Mouse (Mus musculus): Measurements from ENCODE around the gene Dnah8. TPM values are rescaled to one million over a fixed set of nuclear protein-coding genes. Genes with fewer than 3 reads are reported as not detected.

The Dnah8 gene
- total and polyA plus RNA-seq, 2 experiments from 2014 or later, result 2.1 to 5.0 TPM

- no peak for ATAC-seq
- no peak overlapping the region for H3K9ac ChIP-seq
- 93% methylated on average over 8 of the region's 8 CpGs for WGBS
- no peak for DNase-seq
- H3K4me1 ChIP-seq (ENCODE audit: insufficient read depth), result no peaks in the 10 kb centered on the region
- H3K4me2 ChIP-seq (ENCODE audit: low read depth), result no peak overlapping the region
- TF ChIP-seq CTCF (IDR thresholded peaks at IDR 0.05; ENCODE audit: low read depth), result no peak
- H3K36me3 ChIP-seq (ENCODE audit: insufficient read depth), result no peaks in the 10 kb centered on the region
- no peak overlapping the region for H3K27ac ChIP-seq (ENCODE audit: low read depth, low read length)
- no peaks in the 10 kb centered on the region for H3K9me3 ChIP-seq (ENCODE audit: low read length)
- H3K27me3 ChIP-seq (ENCODE audit: insufficient read depth, low read length), result no peaks in the 10 kb centered on the region
- H3K4me3 ChIP-seq (ENCODE audit: low read depth, low read length), result no peak overlapping the region
Measured at GRCm38 (mm10) chr17:30788361-30788760, 164.2 kb downstream of the Dnah8 start.

DNA sequence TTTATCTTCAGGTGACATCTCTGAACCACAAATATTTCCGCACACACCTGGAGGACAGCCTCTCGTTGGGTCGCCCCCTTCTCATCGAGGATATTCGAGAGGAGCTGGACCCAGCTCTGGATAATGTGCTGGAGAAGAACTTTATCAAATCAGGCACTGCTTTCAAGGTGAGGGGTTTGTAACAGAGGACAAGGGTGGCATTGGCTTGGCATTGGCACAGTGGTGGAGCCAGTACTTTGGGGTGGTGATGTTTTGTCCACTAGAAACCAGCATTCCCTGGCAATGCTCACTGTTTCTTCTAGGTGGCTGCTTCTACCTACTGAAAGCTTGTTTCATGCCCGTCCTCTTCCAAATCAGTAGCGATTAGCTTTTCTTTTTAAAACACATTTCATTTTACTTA, 166.7 kb downstream of the Dnah8 start:
- H3K4me3 ChIP-seq (ENCODE audit: low read depth, low read length), result no peak overlapping the region
- ATAC-seq (no peak), DNase-seq (no peak)
- peaks cover under 1% of the 10 kb centered on the region; the same call in 1 of the 2 replicates for H3K4me1 ChIP-seq (ENCODE audit: insufficient read depth)
- H3K27me3 ChIP-seq (ENCODE audit: insufficient read depth, low read length), result no peaks in the 10 kb centered on the region
- no peaks in the 10 kb centered on the region for H3K36me3 ChIP-seq (ENCODE audit: insufficient read depth)
- WGBS, result 94% methylated on average over 7 of the region's 7 CpGs
- no peak overlapping the region for H3K4me2 ChIP-seq (ENCODE audit: low read depth)
- no peak for TF ChIP-seq CTCF (IDR thresholded peaks at IDR 0.05; ENCODE audit: low read depth)
- no peak overlapping the region for H3K9ac ChIP-seq
- H3K27ac ChIP-seq (ENCODE audit: low read depth, low read length), result no peak overlapping the region
- H3K9me3 ChIP-seq (ENCODE audit: low read length), result no peaks in the 10 kb centered on the region

DNA sequence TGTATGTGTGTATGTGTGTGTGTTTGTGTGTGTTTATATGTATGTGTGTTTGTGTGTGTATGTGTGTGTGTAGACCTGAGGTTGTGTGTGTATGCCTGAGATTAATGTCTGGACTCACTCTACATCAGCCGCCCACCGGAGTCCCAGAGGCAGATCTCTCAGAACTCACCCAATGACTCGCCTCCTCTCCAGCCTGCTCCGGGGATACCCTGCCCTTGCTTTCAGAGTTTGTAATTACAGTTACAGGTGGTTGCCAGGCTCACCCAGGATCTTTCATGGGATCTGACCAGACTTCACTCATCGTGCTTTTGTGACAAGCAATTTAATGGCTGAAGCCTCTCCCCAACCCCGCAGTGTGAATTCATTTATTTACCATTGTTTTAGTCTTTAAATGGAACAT, 168.2 kb downstream of the Dnah8 start:
- no peak for TF ChIP-seq CTCF (IDR thresholded peaks at IDR 0.05; ENCODE audit: low read depth)
- DNase-seq (no peak), ATAC-seq (no peak)
- Histone ChIP-seq H3K9ac (no peak overlapping the region), H3K9me3 (ENCODE audit: low read length) (no peaks in the 10 kb centered on the region), H3K27me3 (ENCODE audit: insufficient read depth, low read length) (no peaks in the 10 kb centered on the region), H3K36me3 (ENCODE audit: insufficient read depth) (no peaks in the 10 kb centered on the region), H3K4me2 (ENCODE audit: low read depth) (no peak overlapping the region), H3K4me1 (ENCODE audit: insufficient read depth) (peaks cover 4% of the 10 kb centered on the region; the same call in 1 of the 2 replicates), H3K4me3 (ENCODE audit: low read depth, low read length) (no peak overlapping the region), H3K27ac (ENCODE audit: low read depth, low read length) (no peak overlapping the region)
- 54% methylated on average over 6 of the region's 6 CpGs for WGBS

GRCm38 (mm10) chr17:30796616-30797015, 172.5 kb downstream of the Dnah8 start:
- H3K36me3 ChIP-seq (ENCODE audit: insufficient read depth), result no peaks in the 10 kb centered on the region
- no peak for DNase-seq
- TF ChIP-seq CTCF (IDR thresholded peaks at IDR 0.05; ENCODE audit: low read depth), result no peak
- no peak overlapping the region for H3K27ac ChIP-seq (ENCODE audit: low read depth, low read length)
- no peak overlapping the region for H3K9ac ChIP-seq
- 82% methylated on average over 4 of the region's 4 CpGs for WGBS
- ATAC-seq, result no peak
- no peak overlapping the region for H3K4me3 ChIP-seq (ENCODE audit: low read depth, low read length)
- no peak overlapping the region for H3K4me2 ChIP-seq (ENCODE audit: low read depth)
- H3K4me1 ChIP-seq (ENCODE audit: insufficient read depth), result peaks cover 4% of the 10 kb centered on the region; the same call in 1 of the 2 replicates
- no peaks in the 10 kb centered on the region for H3K27me3 ChIP-seq (ENCODE audit: insufficient read depth, low read length)
- H3K9me3 ChIP-seq (ENCODE audit: low read length), result no peaks in the 10 kb centered on the region

DNA sequence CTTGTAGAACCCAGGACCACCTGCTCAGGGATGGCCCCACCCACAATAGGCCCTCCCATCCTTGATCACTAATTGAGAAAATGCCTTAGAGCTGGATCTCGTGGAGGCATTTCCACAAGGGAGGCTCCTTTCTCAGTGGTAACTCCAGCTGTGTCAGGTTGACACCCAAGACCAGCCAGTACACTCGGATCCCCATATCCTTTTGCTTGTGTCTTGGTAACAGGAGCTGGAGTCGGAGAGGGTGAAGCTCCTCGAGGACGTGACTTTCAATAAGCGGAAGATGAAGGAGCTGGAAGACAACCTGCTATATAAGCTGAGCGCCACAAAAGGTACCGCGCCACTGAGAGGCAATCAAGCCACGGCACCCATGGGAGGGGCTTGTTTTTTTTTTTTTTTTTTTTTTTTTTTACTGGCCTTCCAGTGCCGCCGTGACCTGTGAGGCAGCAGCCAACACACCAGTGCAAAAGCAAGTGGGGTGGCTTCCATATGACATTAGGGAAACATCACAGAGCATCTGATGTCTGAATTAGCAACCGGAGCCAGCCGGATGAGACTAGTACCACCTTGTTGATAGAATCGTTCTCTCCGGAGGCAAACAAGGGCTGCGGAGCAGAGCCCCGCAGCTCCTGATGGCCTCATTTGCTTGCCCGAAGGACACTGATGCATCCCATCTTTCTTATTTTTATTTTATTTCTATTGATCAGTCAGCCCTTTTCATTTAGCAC, 176.3 kb downstream of the Dnah8 start:
- no peak for TF ChIP-seq CTCF (IDR thresholded peaks at IDR 0.05; ENCODE audit: low read depth)
- H3K4me2 ChIP-seq (ENCODE audit: low read depth), result no peak overlapping the region
- no peaks in the 10 kb centered on the region for H3K36me3 ChIP-seq (ENCODE audit: insufficient read depth)
- ATAC-seq (no peak), DNase-seq (no peak)
- 94% methylated on average over 19 of the region's 19 CpGs for WGBS
- no peak overlapping the region for H3K4me3 ChIP-seq (ENCODE audit: low read depth, low read length)
- no peaks in the 10 kb centered on the region for H3K27me3 ChIP-seq (ENCODE audit: insufficient read depth, low read length)
- H3K9me3 ChIP-seq (ENCODE audit: low read length), result no peaks in the 10 kb centered on the region
- no peak overlapping the region for H3K27ac ChIP-seq (ENCODE audit: low read depth, low read length)
- H3K9ac ChIP-seq, result no peak overlapping the region
- peaks cover 15% of the 10 kb centered on the region for H3K4me1 ChIP-seq (ENCODE audit: insufficient read depth)

- H3K36me3 ChIP-seq (ENCODE audit: insufficient read depth), result no peaks in the 10 kb centered on the region
- TF ChIP-seq CTCF (IDR thresholded peaks at IDR 0.05; ENCODE audit: low read depth), result no peak
- DNase-seq (no peak), ATAC-seq (no peak)
- H3K27me3 ChIP-seq (ENCODE audit: insufficient read depth, low read length), result no peaks in the 10 kb centered on the region
- no peaks in the 10 kb centered on the region for H3K9me3 ChIP-seq (ENCODE audit: low read length)
- WGBS, result 94% methylated on average over 9 of the region's 9 CpGs
- H3K4me2 ChIP-seq (ENCODE audit: low read depth), result no peak overlapping the region
- H3K4me3 ChIP-seq (ENCODE audit: low read depth, low read length), result no peak overlapping the region
- H3K4me1 ChIP-seq (ENCODE audit: insufficient read depth), result peaks cover 18% of the 10 kb centered on the region
- H3K27ac ChIP-seq (ENCODE audit: low read depth, low read length), result no peak overlapping the region
- no peak overlapping the region for H3K9ac ChIP-seq
Measured at GRCm38 (mm10) chr17:30803668-30804067, 179.5 kb downstream of the Dnah8 start.

- Histone ChIP-seq H3K4me3 (ENCODE audit: low read depth, low read length) (no peak overlapping the region), H3K9ac (no peak overlapping the region), H3K36me3 (ENCODE audit: insufficient read depth) (no peaks in the 10 kb centered on the region), H3K9me3 (ENCODE audit: low read length) (no peaks in the 10 kb centered on the region), H3K27ac (ENCODE audit: low read depth, low read length) (0 out of 2 replicates have a peak overlapping the region, but pooled peaks have one; percentile 45), H3K4me1 (ENCODE audit: insufficient read depth) (peaks cover 18% of the 10 kb centered on the region), H3K27me3 (ENCODE audit: insufficient read depth, low read length) (no peaks in the 10 kb centered on the region), H3K4me2 (ENCODE audit: low read depth) (no peak overlapping the region)
- DNase-seq (peak; percentile 48), ATAC-seq (peak; percentile 59)
- no peak for TF ChIP-seq CTCF (IDR thresholded peaks at IDR 0.05; ENCODE audit: low read depth)
- WGBS, result 13% methylated on average over 8 of the region's 8 CpGs
Measured at GRCm38 (mm10) chr17:30804955-30805354, 180.8 kb downstream of the Dnah8 start.

All from forebrain, postnatal 0 days (tissue).